Mouse (Mus musculus) heart, embryonic 11.5 days (tissue): ENCODE results near the gene Plvap. TPM values are rescaled to one million over a fixed set of nuclear protein-coding genes. Genes with fewer than 3 reads are reported as not detected.

Source experiments
- polyA plus RNA-seq: library from polyadenylated mRNA; unstranded; fragments of >200 nt; fragmentation: Nextera tagmentation; extraction: Ambion mirVana; gene quantifications from 2 replicates; pipeline ENCODE4 v1.2.1, GENCODE M21; 2014

Gene Plvap
- polyA plus RNA-seq, 1 experiment from 2014 or later = 148 TPM

Other genes with a start within 250 kb of the Plvap start
- 15.1 and 23.3 TPM in 2 replicates for gene Myo9b, start 239.0 kb downstream of the Plvap start, polyA plus RNA-seq
- gene Haus8, start 238.8 kb downstream of the Plvap start, polyA plus RNA-seq = 113 and 116 TPM in 2 replicates
- 73.3 and 80.7 TPM in 2 replicates for gene Use1, start 144.9 kb downstream of the Plvap start, polyA plus RNA-seq
- 2.7 and 2.9 TPM in 2 replicates for gene Ocel1, start 140.5 kb downstream of the Plvap start, polyA plus RNA-seq
- 45.7 and 47.2 TPM in 2 replicates for gene Nr2f6, start 129.8 kb downstream of the Plvap start, polyA plus RNA-seq
- gene Ushbp1, start 116.0 kb downstream of the Plvap start, polyA plus RNA-seq = 3.0 and 4.3 TPM in 2 replicates
- 89.6 and 92.1 TPM in 2 replicates for gene Babam1, start 114.9 kb downstream of the Plvap start, polyA plus RNA-seq
- gene Ankle1, start 105.7 kb downstream of the Plvap start, polyA plus RNA-seq = 21.2 and 23.0 TPM in 2 replicates
- gene Abhd8, start 48.1 kb downstream of the Plvap start, polyA plus RNA-seq = 17.0 and 20.4 TPM in 2 replicates
- gene Mrpl34, start 46.8 kb downstream of the Plvap start, polyA plus RNA-seq = 163 and 169 TPM in 2 replicates
- 95.9 and 102 TPM in 2 replicates for gene Dda1, start 42.6 kb downstream of the Plvap start, polyA plus RNA-seq
- 0.90 and 1.4 TPM in 2 replicates for gene Ano8, start 25.8 kb downstream of the Plvap start, polyA plus RNA-seq
- 4.8 and 5.3 TPM in 2 replicates for gene Gtpbp3, start 23.6 kb downstream of the Plvap start, polyA plus RNA-seq
- gene Ccdc194, start 14.0 kb upstream of the Plvap start, polyA plus RNA-seq = 0.55 and 1.3 TPM in 2 replicates
- gene Bst2, start 25.7 kb upstream of the Plvap start, polyA plus RNA-seq = 4.2 and 17.4 TPM in 2 replicates
- gene Mvb12a, start 31.2 kb upstream of the Plvap start, polyA plus RNA-seq = 59.7 and 63.3 TPM in 2 replicates
- gene Tmem221, start 47.1 kb upstream of the Plvap start, polyA plus RNA-seq = 0.21 and 0.35 TPM in 2 replicates
- gene Nxnl1, start 54.8 kb upstream of the Plvap start, polyA plus RNA-seq = not detected in 2 replicates
- 9.2 and 10.8 TPM in 2 replicates for gene Slc27a1, start 57.1 kb upstream of the Plvap start, polyA plus RNA-seq
- gene Pgls, start 80.4 kb upstream of the Plvap start, polyA plus RNA-seq = 184 and 194 TPM in 2 replicates
- gene Fam129c, start 85.9 kb upstream of the Plvap start, polyA plus RNA-seq = 1.9 and 2.0 TPM in 2 replicates
- 47.8 and 55.6 TPM in 2 replicates for gene Colgalt1, start 99.2 kb upstream of the Plvap start, polyA plus RNA-seq
- gene Unc13a, start 160.0 kb upstream of the Plvap start, polyA plus RNA-seq = 0.63 and 0.65 TPM in 2 replicates
- 4.9 and 5.3 TPM in 2 replicates for gene Jak3, start 164.5 kb upstream of the Plvap start, polyA plus RNA-seq
- 0.61 and 0.89 TPM in 2 replicates for gene Insl3, start 177.5 kb upstream of the Plvap start, polyA plus RNA-seq
- 1.4 and 1.8 TPM in 2 replicates for gene B3gnt3, start 190.0 kb upstream of the Plvap start, polyA plus RNA-seq
- 0.83 and 1.2 TPM in 2 replicates for gene Fcho1, start 214.0 kb upstream of the Plvap start, polyA plus RNA-seq